Mouse (Mus musculus) urinary bladder, postnatal 4 days (tissue): ENCODE measurements at regions not wholly inside any gene's neighbourhood (a gene's known extent, or its start where the extent isn't known, plus 50 kb on each side); places are given as distances from the start of the nearest gene placed in this dataset.
A peak's percentile ranks its signal among the peaks of the same experiment; 100 is the strongest.

Experiments used
- DNase-seq, 2 experiments: peaks; one replicate each; pipeline ENCODE4 v3.0.0; 2021 to 2022; ENCODE audit warnings: low spot score in 2 of 2

DNA sequence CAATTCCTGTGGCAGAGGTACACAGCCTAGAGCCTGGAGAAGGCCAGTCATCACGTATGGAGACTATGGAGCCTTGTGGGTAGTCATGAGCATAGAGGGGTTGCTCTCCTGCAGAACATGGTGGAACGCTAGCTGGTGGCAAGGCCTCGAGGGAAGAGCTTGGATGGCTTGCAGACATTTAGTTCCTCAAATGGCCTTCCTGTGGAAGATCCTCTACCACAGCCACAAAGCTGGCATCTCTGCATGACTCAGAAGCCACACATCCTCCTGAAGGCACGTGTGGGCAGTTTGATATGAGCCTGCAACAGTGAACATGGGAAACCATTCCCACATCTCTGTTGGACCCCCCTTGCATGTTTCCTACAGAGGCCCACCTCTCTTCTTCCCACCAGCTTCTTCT lies 547.9 kb upstream of the Lrrc6 start:
- DNase-seq: no peak

DNA sequence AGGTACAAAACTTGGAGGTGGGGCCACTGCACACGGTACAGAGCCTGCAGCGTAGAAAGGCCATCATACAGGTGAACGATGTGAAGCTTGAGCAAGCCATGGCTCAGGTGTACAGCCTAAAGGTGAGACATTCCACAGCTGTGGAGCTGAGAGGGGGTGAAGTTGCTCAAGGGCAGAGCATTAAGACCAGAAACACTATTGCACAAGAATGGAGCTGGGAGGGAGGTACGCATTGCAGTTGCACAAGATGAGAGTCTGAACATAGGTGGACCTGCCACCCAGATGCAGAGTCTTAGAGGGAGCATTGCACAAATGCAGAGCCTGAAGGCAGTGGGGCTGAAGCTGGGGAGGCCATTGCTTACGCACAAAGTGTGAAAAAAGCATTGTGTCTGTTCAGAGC lies 547.4 kb upstream of the Lrrc6 start:
- no peak for DNase-seq

GRCm38 (mm10) chr15:67045920-67046804 lies 545.5 kb upstream of the Lrrc6 start:
- DNase-seq: no peak

DNA sequence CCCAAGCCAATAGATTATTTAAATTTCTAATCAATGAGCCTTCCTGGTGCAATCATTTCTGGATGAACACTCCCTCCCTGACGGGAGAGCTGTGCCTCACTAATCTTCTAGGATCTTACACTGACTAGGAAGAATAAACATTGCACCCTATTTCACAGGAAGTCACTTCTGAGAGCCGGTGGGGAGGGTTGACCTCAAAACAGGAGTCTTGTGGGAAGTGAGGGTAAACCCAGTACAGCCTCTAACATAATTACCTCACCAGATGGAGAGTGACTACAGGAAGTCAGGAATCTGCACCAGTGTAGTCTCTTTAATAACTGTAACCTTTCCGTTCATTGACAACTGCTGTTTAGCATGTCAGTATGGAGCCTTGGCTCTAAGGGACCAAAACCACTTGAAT lies 544.6 kb upstream of the Lrrc6 start:
- no peak for DNase-seq

DNA sequence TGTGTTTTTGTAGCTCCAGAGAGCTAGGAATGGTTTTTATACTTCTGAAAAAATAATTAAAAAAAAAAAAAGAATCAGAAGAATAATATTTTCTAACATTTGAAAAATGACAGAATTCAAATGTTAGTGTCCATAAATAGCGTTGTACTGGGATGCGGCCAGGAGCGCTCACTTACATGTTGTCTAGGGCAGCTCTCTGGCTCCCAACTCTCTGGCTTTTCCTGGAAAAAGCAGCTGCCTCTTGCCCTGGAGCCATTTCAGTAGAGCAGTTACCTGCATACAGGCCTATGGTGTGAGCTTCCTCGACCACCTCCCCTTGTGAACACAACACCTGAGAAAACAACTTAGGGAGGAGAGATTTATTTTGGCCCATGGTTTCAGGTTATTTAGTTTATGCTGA lies 544.1 kb upstream of the Lrrc6 start:
- no peak for DNase-seq

DNA sequence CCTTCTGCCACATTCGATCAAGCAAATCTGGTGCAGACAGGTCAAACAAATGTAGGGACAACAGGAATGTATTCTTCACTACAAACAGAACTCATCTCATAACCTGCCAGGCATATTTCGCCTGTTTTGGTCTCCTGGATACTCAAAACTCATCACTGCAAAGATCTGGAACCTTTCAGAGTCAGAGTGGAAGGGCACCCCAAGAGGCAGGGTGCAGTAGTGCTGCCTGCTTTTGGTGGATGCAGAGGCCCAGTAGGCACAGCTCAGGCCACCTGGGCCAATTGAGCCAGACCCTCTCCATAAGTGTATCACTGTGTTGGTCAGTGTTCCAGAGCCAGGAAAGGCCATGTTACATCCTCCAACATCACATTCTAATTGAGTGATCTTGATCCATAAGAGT lies 541.4 kb upstream of the Lrrc6 start:
- DNase-seq: no peak

DNA sequence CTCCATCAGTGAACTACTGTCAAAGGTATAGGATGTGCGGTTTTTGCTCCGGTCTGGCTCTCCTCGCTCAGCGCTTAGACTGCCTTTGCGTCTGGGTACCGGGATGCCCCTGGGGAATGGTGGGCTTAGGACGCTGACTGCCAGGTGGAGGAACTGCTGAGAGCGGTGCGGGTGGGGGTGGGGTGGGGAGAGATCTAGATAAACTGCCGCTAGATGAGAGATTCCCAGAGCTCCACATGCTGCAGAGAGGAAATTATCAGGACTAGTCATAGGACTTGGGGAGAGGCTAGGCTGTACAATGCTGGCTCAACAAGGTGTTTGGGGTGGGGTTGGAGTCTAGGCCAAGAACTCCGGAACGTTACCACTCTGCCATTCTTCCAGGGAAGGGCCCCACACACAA lies 539.5 kb upstream of the Lrrc6 start:
- no peak for DNase-seq

DNA sequence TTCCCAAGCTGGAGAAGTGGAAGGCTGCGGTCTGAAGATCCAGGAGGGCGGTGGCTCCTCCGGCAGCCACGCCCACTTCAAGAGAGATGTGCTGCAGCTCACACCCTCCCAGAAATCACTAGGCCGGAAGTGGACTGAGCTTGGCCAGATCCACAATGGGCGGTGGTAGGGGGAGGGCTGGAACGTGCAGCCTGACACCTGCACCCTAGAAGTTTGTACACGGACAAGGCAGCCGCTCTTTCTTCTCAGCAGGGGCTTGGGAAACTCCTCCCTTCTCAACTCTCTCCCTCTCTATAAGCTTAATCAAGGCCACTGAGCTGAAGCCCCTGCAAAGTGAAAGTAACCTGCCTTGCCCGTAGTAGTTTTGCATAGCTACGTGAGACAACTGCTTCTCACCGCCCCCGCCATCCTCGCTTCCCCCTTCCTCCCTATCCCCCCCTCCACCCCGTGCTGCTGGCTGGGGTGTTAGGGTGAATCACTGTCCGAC lies 538.8 kb upstream of the Lrrc6 start:
- peak; percentile 70 to 76 for DNase-seq

DNA sequence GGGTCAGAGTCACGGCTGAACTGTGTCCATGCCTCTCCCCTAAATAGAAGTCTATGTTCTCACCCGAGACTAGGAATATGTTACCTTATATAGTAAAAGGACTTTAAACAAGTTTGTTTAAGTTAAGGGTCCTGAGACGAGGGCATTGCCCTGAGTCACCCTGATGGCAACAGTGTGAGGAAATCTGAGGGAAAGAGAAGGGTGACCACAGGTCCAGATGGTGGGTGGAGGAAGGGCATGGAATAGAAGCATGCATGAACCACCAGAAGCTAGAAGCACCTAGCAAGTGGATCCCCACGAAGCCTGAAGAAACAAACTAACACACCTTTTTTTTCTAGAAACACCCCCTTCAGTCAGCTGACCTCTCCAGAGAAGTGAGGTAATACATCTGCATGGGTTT lies 536.9 kb upstream of the Lrrc6 start:
- DNase-seq: no peak

DNA sequence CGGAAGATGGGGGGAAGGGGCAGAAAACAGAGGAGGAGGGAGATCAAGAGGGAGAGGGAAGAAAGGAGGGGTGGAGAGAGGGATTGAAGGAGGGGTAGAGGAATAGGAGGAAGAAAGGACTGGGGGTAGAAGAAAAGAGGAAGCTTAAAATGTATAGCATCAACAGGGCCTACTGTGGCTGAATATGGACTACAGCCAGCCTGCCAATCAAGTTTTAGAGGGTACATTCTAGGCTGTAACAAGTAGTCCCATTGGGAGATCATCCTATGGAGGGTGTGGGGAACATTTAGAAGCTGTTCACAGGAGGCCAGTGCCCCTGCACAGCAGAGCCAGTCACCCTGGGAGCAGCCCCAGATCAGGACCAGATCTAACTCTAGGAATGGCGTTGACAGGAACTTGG lies 535.6 kb upstream of the Lrrc6 start:
- no peak for DNase-seq

- DNase-seq: no peak
These were observed 533.2 kb upstream of the Lrrc6 start for GRCm38 (mm10) chr15:67033936-67034335.

DNA sequence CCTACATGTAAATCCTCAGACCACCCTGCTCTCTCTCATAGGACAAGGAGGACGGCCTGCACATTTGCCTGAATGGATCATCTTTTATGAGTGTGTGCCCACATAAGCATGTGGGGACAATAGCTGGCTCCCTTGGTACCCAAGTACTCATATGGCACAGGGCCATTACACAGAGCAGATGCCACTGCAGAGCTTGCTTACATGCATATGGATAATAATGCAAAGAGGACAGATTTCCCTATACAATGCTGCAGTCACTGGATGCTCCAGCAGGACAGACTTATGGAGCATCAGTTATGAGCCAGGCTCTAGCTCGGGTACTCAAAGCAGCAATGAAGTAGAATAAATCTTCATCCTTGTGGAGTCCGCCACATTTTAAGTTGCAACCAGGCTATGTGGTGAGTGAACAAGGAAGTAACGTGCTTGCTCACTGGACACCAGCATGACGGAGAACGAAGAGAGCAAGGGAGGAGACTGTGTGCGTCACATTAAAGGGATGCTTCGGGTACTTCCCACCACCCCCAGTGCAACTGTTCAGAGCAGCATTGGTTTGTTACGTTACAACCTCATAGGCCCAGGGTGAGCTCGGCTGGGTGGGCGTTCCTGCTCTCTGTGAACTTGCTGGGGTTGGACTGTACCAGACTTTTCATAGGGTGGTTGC lies 531.3 kb upstream of the Lrrc6 start:
- DNase-seq: no peak

- DNase-seq: no peak
These were observed 530.3 kb upstream of the Lrrc6 start for GRCm38 (mm10) chr15:67030975-67031374.

GRCm38 (mm10) chr15:67028161-67028560 lies 527.5 kb upstream of the Lrrc6 start:
- DNase-seq: no peak

DNA sequence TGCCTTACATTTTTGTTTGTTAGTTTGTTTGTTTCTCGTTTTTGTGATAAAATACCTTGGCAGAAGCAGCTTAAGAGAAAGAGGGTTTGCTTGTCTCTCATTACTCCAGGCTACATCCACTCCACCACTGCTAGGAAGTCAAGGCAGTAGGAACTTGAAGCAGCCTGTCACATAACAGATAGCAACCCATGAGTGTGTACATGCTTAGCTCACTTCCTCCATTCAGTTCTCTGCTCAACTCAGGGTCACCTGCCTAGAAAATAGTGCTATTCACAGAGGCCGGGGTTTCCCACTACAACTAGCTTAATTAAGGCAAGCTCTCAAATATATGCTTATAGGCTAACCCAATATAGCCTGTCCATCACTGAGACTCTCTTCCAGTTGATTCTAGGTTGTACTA lies 527.0 kb upstream of the Lrrc6 start:
- DNase-seq: no peak

DNA sequence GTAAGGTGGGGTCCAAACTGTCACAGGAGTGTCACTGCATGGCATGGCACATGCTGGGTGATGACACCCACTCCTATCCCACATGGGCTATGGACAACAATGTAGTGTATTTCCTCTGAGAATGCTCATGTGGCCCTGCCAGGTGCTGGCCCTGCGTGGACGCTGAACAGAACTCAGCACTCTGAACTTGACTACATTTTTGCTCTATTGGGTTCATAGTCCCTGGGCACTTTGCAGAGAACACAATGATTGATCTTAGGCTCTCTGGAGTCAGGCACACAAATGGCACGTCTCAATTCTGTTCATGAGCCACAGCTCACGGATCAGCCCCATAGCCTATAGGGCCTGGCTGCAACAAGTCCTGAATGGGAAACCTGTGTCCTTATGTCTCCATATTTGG lies 525.0 kb upstream of the Lrrc6 start:
- DNase-seq: no peak

GRCm38 (mm10) chr15:67024386-67024785 lies 523.7 kb upstream of the Lrrc6 start:
- DNase-seq: no peak

DNA sequence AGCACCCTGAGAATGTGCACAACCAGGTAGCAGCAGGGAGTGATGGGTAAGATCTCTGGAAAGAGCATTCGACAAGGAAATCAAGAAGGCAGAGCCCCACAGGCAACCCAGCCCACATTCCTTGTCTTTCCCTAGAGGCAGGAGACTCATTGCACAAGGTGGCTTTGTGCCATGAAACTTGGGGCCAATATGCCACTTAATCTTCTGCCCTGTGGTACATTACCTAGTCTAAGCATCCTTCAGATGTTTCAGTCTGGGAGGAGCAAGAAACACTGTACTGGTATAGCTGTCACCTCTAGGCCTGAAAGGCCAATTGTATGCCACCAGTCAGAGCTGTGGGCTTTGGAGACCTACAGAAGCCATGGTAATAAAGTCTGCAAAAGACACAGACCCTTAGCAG lies 522.4 kb upstream of the Lrrc6 start:
- no peak for DNase-seq

DNA sequence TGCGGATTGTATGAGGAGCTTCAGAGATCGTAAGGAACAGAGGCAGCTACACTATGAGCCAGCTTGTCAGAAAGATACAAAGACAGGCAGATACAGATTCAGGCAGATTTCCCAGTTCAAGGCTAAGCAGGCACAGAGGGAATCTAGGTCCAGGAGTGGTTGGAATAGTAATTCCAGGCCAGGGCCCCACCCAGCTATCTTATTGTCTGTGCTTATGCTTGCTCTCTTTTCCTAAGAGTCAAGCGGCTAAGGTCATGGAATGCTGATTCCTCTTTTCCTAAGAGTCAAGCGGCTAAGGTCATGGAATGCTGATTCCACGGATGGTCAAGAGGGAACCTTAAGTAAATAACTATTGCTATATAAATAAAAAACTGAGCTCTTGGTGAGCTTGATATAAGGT lies 520.7 kb upstream of the Lrrc6 start:
- DNase-seq: no peak

- DNase-seq: no peak
These were observed 519.2 kb upstream of the Lrrc6 start for GRCm38 (mm10) chr15:67019891-67020290.

- DNase-seq: peak in 1 of 2 experiments; percentile 38
These were observed 518.5 kb upstream of the Lrrc6 start for GRCm38 (mm10) chr15:67019194-67019661.
